Mouse (Mus musculus): ENCODE measurements around the gene Plg. TPM values are rescaled to one million over a fixed set of nuclear protein-coding genes. Genes with fewer than 3 reads are reported as not detected.

The Plg gene
- polyA plus RNA-seq, 1 experiment from 2014 or later: not detected

GRCm38 (mm10) chr17:12363601-12364425 is 14.6 kb upstream of the Plg start:
- H3K9me3 ChIP-seq (ENCODE audit: control insufficient read depth, low read length): no peaks in the 10 kb centered on the region
- no peak overlapping the region for H3K27ac ChIP-seq (ENCODE audit: low read depth, low read length)
- H3K9ac ChIP-seq (ENCODE audit: low read depth, low read length): no peak overlapping the region
- peak; percentile 30; the same call in 1 of the 2 replicates for ATAC-seq
- no peaks in the 10 kb centered on the region for H3K4me1 ChIP-seq (ENCODE audit: control insufficient read depth, insufficient read depth, low read depth, low read length)
- H3K27me3 ChIP-seq (replicated peaks; ENCODE audit: control insufficient read depth, insufficient read depth, low read length): no peaks in the 10 kb centered on the region
- H3K4me2 ChIP-seq (ENCODE audit: low read length): no peak overlapping the region
- H3K4me3 ChIP-seq (ENCODE audit: low read length): no peak overlapping the region
- H3K36me3 ChIP-seq (ENCODE audit: control insufficient read depth, insufficient read depth, low read length): no peaks in the 10 kb centered on the region
- 87% methylated on average over 11 of the region's 11 CpGs for WGBS

- Histone ChIP-seq H3K27ac (ENCODE audit: low read depth, low read length) (no peak overlapping the region), H3K9me3 (ENCODE audit: control insufficient read depth, low read length) (no peaks in the 10 kb centered on the region), H3K4me2 (ENCODE audit: low read length) (no peak overlapping the region), H3K4me1 (ENCODE audit: control insufficient read depth, insufficient read depth, low read depth, low read length) (no peaks in the 10 kb centered on the region), H3K27me3 (replicated peaks; ENCODE audit: control insufficient read depth, insufficient read depth, low read length) (no peaks in the 10 kb centered on the region), H3K36me3 (ENCODE audit: control insufficient read depth, insufficient read depth, low read length) (no peaks in the 10 kb centered on the region), H3K9ac (ENCODE audit: low read depth, low read length) (no peak overlapping the region), H3K4me3 (ENCODE audit: low read length) (no peak overlapping the region)
- peak; percentile 34; the same call in 1 of the 2 replicates for ATAC-seq
- WGBS: 48% methylated on average over 8 of the region's 8 CpGs
These were observed 14.0 kb upstream of the Plg start for GRCm38 (mm10) chr17:12364426-12364735.

- H3K27me3 ChIP-seq (replicated peaks; ENCODE audit: control insufficient read depth, insufficient read depth, low read length): no peaks in the 10 kb centered on the region
- H3K36me3 ChIP-seq (ENCODE audit: control insufficient read depth, insufficient read depth, low read length): no peaks in the 10 kb centered on the region
- no peaks in the 10 kb centered on the region for H3K9me3 ChIP-seq (ENCODE audit: control insufficient read depth, low read length)
- 33% methylated on average over 5 of the region's 5 CpGs for WGBS
- no peaks in the 10 kb centered on the region for H3K4me1 ChIP-seq (ENCODE audit: control insufficient read depth, insufficient read depth, low read depth, low read length)
- H3K27ac ChIP-seq (ENCODE audit: low read depth, low read length): no peak overlapping the region
- ATAC-seq: peak; percentile 82
- no peak overlapping the region for H3K4me2 ChIP-seq (ENCODE audit: low read length)
- H3K4me3 ChIP-seq (ENCODE audit: low read length): no peak overlapping the region
- no peak overlapping the region for H3K9ac ChIP-seq (ENCODE audit: low read depth, low read length)
These were observed 11.0 kb upstream of the Plg start for GRCm38 (mm10) chr17:12367373-12367930.

GRCm38 (mm10) chr17:12369393-12369792 is 9.0 kb upstream of the Plg start:
- H3K4me1 ChIP-seq (ENCODE audit: control insufficient read depth, insufficient read depth, low read depth, low read length): no peaks in the 10 kb centered on the region
- no peak overlapping the region for H3K9ac ChIP-seq (ENCODE audit: low read depth, low read length)
- no peak overlapping the region for H3K4me3 ChIP-seq (ENCODE audit: low read length)
- no peak overlapping the region for H3K27ac ChIP-seq (ENCODE audit: low read depth, low read length)
- no peak overlapping the region for H3K4me2 ChIP-seq (ENCODE audit: low read length)
- no peaks in the 10 kb centered on the region for H3K27me3 ChIP-seq (replicated peaks; ENCODE audit: control insufficient read depth, insufficient read depth, low read length)
- 70% methylated on average over 5 of the region's 5 CpGs for WGBS
- no peaks in the 10 kb centered on the region for H3K36me3 ChIP-seq (ENCODE audit: control insufficient read depth, insufficient read depth, low read length)
- no peak for ATAC-seq
- no peaks in the 10 kb centered on the region for H3K9me3 ChIP-seq (ENCODE audit: control insufficient read depth, low read length)

GRCm38 (mm10) chr17:12370289-12370688 is 8.1 kb upstream of the Plg start:
- no peak overlapping the region for H3K9ac ChIP-seq (ENCODE audit: low read depth, low read length)
- H3K27ac ChIP-seq (ENCODE audit: low read depth, low read length): no peak overlapping the region
- H3K4me1 ChIP-seq (ENCODE audit: control insufficient read depth, insufficient read depth, low read depth, low read length): no peaks in the 10 kb centered on the region
- no peaks in the 10 kb centered on the region for H3K36me3 ChIP-seq (ENCODE audit: control insufficient read depth, insufficient read depth, low read length)
- no peak overlapping the region for H3K4me3 ChIP-seq (ENCODE audit: low read length)
- no peak for ATAC-seq
- WGBS: 87% methylated on average over 4 of the region's 4 CpGs
- no peak overlapping the region for H3K4me2 ChIP-seq (ENCODE audit: low read length)
- no peaks in the 10 kb centered on the region for H3K27me3 ChIP-seq (replicated peaks; ENCODE audit: control insufficient read depth, insufficient read depth, low read length)
- no peaks in the 10 kb centered on the region for H3K9me3 ChIP-seq (ENCODE audit: control insufficient read depth, low read length)

GRCm38 (mm10) chr17:12371310-12371925 is 7.0 kb upstream of the Plg start:
- peak overlapping the region; percentile 38 for H3K4me2 ChIP-seq (ENCODE audit: low read length)
- H3K4me3 ChIP-seq (ENCODE audit: low read length): no peak overlapping the region
- H3K9me3 ChIP-seq (ENCODE audit: control insufficient read depth, low read length): no peaks in the 10 kb centered on the region
- WGBS: 33% methylated on average over 10 of the region's 10 CpGs
- no peaks in the 10 kb centered on the region for H3K36me3 ChIP-seq (ENCODE audit: control insufficient read depth, insufficient read depth, low read length)
- no peak overlapping the region for H3K27ac ChIP-seq (ENCODE audit: low read depth, low read length)
- no peaks in the 10 kb centered on the region for H3K4me1 ChIP-seq (ENCODE audit: control insufficient read depth, insufficient read depth, low read depth, low read length)
- no peaks in the 10 kb centered on the region for H3K27me3 ChIP-seq (replicated peaks; ENCODE audit: control insufficient read depth, insufficient read depth, low read length)
- H3K9ac ChIP-seq (ENCODE audit: low read depth, low read length): no peak overlapping the region
- ATAC-seq: no peak

GRCm38 (mm10) chr17:12372021-12372420 is 6.4 kb upstream of the Plg start:
- no peaks in the 10 kb centered on the region for H3K27me3 ChIP-seq (replicated peaks; ENCODE audit: control insufficient read depth, insufficient read depth, low read length)
- no peaks in the 10 kb centered on the region for H3K4me1 ChIP-seq (ENCODE audit: control insufficient read depth, insufficient read depth, low read depth, low read length)
- H3K9ac ChIP-seq (ENCODE audit: low read depth, low read length): no peak overlapping the region
- H3K4me3 ChIP-seq (ENCODE audit: low read length): no peak overlapping the region
- H3K4me2 ChIP-seq (ENCODE audit: low read length): peak overlapping the region; percentile 38
- no peaks in the 10 kb centered on the region for H3K9me3 ChIP-seq (ENCODE audit: control insufficient read depth, low read length)
- 21% methylated on average over 4 of the region's 4 CpGs for WGBS
- no peak; the same call in 1 of the 2 replicates for ATAC-seq
- H3K27ac ChIP-seq (ENCODE audit: low read depth, low read length): no peak overlapping the region
- H3K36me3 ChIP-seq (ENCODE audit: control insufficient read depth, insufficient read depth, low read length): no peaks in the 10 kb centered on the region

GRCm38 (mm10) chr17:12373601-12374144 is 4.7 kb upstream of the Plg start:
- Histone ChIP-seq H3K4me2 (ENCODE audit: low read length) (no peak overlapping the region), H3K9me3 (ENCODE audit: control insufficient read depth, low read length) (no peaks in the 10 kb centered on the region), H3K4me1 (ENCODE audit: control insufficient read depth, insufficient read depth, low read depth, low read length) (no peaks in the 10 kb centered on the region), H3K27me3 (replicated peaks; ENCODE audit: control insufficient read depth, insufficient read depth, low read length) (no peaks in the 10 kb centered on the region), H3K27ac (ENCODE audit: low read depth, low read length) (no peak overlapping the region), H3K9ac (ENCODE audit: low read depth, low read length) (no peak overlapping the region), H3K36me3 (ENCODE audit: control insufficient read depth, insufficient read depth, low read length) (no peaks in the 10 kb centered on the region), H3K4me3 (ENCODE audit: low read length) (no peak overlapping the region)
- WGBS: 72% methylated on average over 3 of the region's 3 CpGs
- ATAC-seq: no peak

- no peaks in the 10 kb centered on the region for H3K4me1 ChIP-seq (ENCODE audit: control insufficient read depth, insufficient read depth, low read depth, low read length)
- no peaks in the 10 kb centered on the region for H3K27me3 ChIP-seq (replicated peaks; ENCODE audit: control insufficient read depth, insufficient read depth, low read length)
- no peak for ATAC-seq
- WGBS: 92% methylated on average over 4 of the region's 4 CpGs
- H3K9me3 ChIP-seq (ENCODE audit: control insufficient read depth, low read length): no peaks in the 10 kb centered on the region
- H3K36me3 ChIP-seq (ENCODE audit: control insufficient read depth, insufficient read depth, low read length): no peaks in the 10 kb centered on the region
- H3K4me3 ChIP-seq (ENCODE audit: low read length): no peak overlapping the region
- H3K9ac ChIP-seq (ENCODE audit: low read depth, low read length): no peak overlapping the region
- H3K4me2 ChIP-seq (ENCODE audit: low read length): no peak overlapping the region
- H3K27ac ChIP-seq (ENCODE audit: low read depth, low read length): no peak overlapping the region
These were observed 1.9 kb downstream of the Plg start for GRCm38 (mm10) chr17:12380287-12380686.

Data from hindbrain, embryonic 16.5 days (tissue).